Mouse (Mus musculus) hindbrain, embryonic 10.5 days (tissue): Measurements from ENCODE around the gene Ovgp1. TPM values are rescaled to one million over a fixed set of nuclear protein-coding genes. Genes with fewer than 3 reads are reported as not detected.
A peak's percentile ranks its signal among the peaks of the same experiment; 100 is the strongest.
"Not testable (repeated sequence)": the region's sequence is repeated elsewhere in the genome, so short reads cannot be mapped to it uniquely, and the experiment has no call there.

Experiments
- DNase-seq: peaks from one replicate; pipeline ENCODE4 v3.0.0-alpha.2; 2017; ENCODE audit warnings: low spot score
- H3K27ac ChIP-seq: fragments of 300-500 bp; sonication (generic); 2 replicates; pipeline ENCODE4 v1.5.1; 2016; ENCODE audit warnings: mild to moderate bottlenecking, moderate library complexity
- H3K27me3 ChIP-seq: fragments of 300-500 bp; sonication (generic); 2 replicates; pipeline ENCODE4 v1.6.1; 2016; ENCODE audit warnings: mild to moderate bottlenecking; ENCODE audit not compliant: poor library complexity, insufficient read depth, severe bottlenecking
- H3K36me3 ChIP-seq: fragments of 300-500 bp; sonication (generic); 2 replicates; pipeline ENCODE4 v1.6.1; 2016; ENCODE audit warnings: mild to moderate bottlenecking, moderate library complexity
- H3K4me1 ChIP-seq: fragments of 300-500 bp; sonication (generic); replicated peaks from 2 replicates; pipeline ENCODE4 v1.6.1; 2016; ENCODE audit warnings: mild to moderate bottlenecking
- H3K4me3 ChIP-seq: fragments of 300-500 bp; sonication (generic); 2 replicates; pipeline ENCODE4 v1.5.1; 2016; ENCODE audit warnings: mild to moderate bottlenecking, moderate library complexity
- H3K9me3 ChIP-seq: fragments of 300-500 bp; sonication (generic); 2 replicates; pipeline ENCODE4 v1.6.1; 2016; ENCODE audit warnings: mild to moderate bottlenecking, moderate library complexity
- WGBS: fragments of 180-500 bp; shearing (Covaris S2); methylation state at CpG from one replicate; pipeline ENCODE4 v1.1.7; 2016; 5-methylcytosine and 5-hydroxymethylcytosine counted together
- polyA plus RNA-seq: library from polyadenylated mRNA; unstranded; fragments of >200 nt; fragmentation: Nextera tagmentation; extraction: Ambion mirVana; gene quantifications from 2 replicates; pipeline ENCODE4 v1.2.1, GENCODE M21; 2016

Ovgp1 gene
- polyA plus RNA-seq, 1 experiment from 2014 or later, result 1.8 TPM

GRCm38 (mm10) chr3:105958204-105958603 lies 15.3 kb upstream of the Ovgp1 start:
- H3K9me3 ChIP-seq, result no peaks in the 10 kb centered on the region
- WGBS, result 52% methylated on average over 5 of the region's 5 CpGs
- peaks cover 24% of the 10 kb centered on the region for H3K4me1 ChIP-seq
- DNase-seq, result no peak
- H3K27ac ChIP-seq, result peak overlapping the region; percentile 96
- H3K36me3 ChIP-seq, result peaks cover 66% of the 10 kb centered on the region
- peak overlapping the region; percentile 94 for H3K4me3 ChIP-seq
- no peaks in the 10 kb centered on the region for H3K27me3 ChIP-seq

- H3K4me1 ChIP-seq, result peaks cover 24% of the 10 kb centered on the region
- no peaks in the 10 kb centered on the region for H3K9me3 ChIP-seq
- H3K36me3 ChIP-seq, result peaks cover 66% of the 10 kb centered on the region
These were observed 14.4 kb upstream of the Ovgp1 start, which contains the start of gene Wdr77 for GRCm38 (mm10) chr3:105958974-105959580. TSS of gene Wdr77 (plus strand) at chr3:105959369.

DNA sequence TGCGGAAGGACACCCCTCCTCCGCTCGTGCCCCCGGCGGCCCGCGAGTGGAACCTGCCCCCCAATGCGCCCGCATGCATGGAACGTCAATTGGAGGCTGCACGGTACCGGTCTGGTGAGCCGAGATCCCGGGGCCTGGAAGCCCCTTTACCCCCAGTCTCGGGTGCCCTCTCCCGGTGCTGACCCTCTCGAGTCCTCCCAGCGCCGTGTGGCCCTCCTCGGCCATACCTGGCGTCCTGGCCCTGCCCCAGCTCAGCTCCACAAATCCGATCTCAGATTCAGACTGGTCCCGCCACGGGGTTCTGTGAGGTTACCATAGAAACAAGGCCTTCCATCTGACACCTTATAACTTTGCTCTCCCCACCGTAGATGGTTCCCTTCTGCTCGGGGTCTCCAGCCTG lies 13.9 kb upstream of the Ovgp1 start:
- peak overlapping the region; percentile 92 for H3K27ac ChIP-seq
- under 1% methylated on average over 26 of the region's 26 CpGs for WGBS
- peaks cover 24% of the 10 kb centered on the region for H3K4me1 ChIP-seq
- H3K4me3 ChIP-seq, result peak overlapping the region; percentile 94
- no peak for DNase-seq
- peaks cover 66% of the 10 kb centered on the region for H3K36me3 ChIP-seq
- H3K9me3 ChIP-seq, result no peaks in the 10 kb centered on the region
- H3K27me3 ChIP-seq, result no peaks in the 10 kb centered on the region

More at GRCm38 (mm10) chr3:105958974-105959580, 14.4 kb upstream of the Ovgp1 start, which contains the start of gene Wdr77:
- Histone ChIP-seq H3K27me3 (no peaks in the 10 kb centered on the region), H3K27ac (peak within 1 kb of the TSS; percentile 96), H3K4me3 (peak within 1 kb of the TSS; percentile 94)
- WGBS, result under 1% methylated on average over 52 of the region's 52 CpGs
- DNase-seq, result peak; percentile 99

DNA sequence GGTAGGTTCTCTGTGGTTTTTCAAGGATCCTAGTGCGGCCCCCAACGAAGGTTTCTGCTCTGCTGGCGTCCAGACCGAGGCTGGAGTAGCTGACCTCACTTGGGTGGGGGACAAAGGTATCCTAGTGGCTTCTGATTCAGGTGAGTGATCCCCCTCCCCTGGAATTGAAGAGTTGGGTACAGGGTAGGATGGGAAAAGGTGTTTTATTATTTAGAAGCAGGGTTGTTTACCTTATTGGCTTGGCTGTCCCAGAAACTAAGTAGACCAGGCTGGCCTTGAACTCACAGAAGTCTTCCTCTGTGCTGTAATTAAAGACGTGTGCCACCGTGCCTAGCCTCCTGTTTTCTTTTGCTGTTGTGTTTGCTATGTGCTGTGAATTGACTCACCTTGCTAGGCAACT lies 13.5 kb upstream of the Ovgp1 start, which contains the start of gene Atp5f1:
Gene Atp5f1, minus strand, starts transcription at position 101 of the 400 bp plus-strand sequence.
- Histone ChIP-seq H3K27ac (peak within 1 kb of the TSS; percentile 96), H3K4me1 (peaks cover 24% of the 10 kb centered on the region), H3K4me3 (peak within 1 kb of the TSS; percentile 94), H3K36me3 (peaks cover 66% of the 10 kb centered on the region), H3K9me3 (no peaks in the 10 kb centered on the region), H3K27me3 (no peaks in the 10 kb centered on the region)
- no peak for DNase-seq
- WGBS, result 4% methylated on average over 6 of the region's 6 CpGs

- Histone ChIP-seq H3K27ac (no peak overlapping the region), H3K9me3 (no peaks in the 10 kb centered on the region), H3K4me1 (peaks cover 24% of the 10 kb centered on the region), H3K27me3 (no peaks in the 10 kb centered on the region), H3K36me3 (peaks cover 66% of the 10 kb centered on the region), H3K4me3 (peak overlapping the region; percentile 94)
- 93% methylated on average over 2 of the region's 2 CpGs for WGBS
- DNase-seq, result no peak
These were observed 12.8 kb upstream of the Ovgp1 start for GRCm38 (mm10) chr3:105960700-105961099.

DNA sequence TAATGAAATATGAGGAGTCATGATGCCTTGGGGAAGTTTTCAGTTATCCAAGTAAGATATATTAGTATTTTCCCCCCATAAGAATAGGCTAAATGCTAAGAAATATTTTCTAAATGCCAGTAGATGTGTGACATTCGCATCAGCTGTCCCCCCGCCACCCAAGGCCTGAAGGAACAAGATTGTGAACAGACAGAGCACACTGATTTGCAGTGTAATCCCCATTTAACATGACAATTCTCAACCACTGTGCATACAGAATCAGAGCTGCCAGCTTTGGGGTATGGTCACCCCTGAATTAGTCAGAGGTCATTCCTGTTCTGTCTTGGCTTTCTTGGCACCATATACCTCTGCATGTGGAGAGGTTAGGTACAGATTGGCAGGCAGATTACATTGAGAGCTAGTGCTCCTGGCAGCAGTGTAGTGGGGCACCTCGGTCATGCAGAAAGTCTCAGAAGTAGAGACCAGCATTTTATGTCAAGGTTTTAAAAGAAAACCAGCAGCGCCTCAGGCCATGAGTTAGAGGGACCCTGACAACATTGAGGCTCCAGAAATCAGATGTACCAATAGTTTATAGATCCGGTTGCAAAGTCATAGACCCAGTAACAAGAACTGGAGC lies 1.6 kb upstream of the Ovgp1 start:
- Histone ChIP-seq H3K4me3 (no peak overlapping the region), H3K27me3 (no peaks in the 10 kb centered on the region), H3K9me3 (no peaks in the 10 kb centered on the region), H3K27ac (no peak overlapping the region), H3K4me1 (no peaks in the 10 kb centered on the region), H3K36me3 (peaks cover 43% of the 10 kb centered on the region)
- WGBS, result 86% methylated on average over 5 of the region's 5 CpGs
- DNase-seq, result no peak

DNA sequence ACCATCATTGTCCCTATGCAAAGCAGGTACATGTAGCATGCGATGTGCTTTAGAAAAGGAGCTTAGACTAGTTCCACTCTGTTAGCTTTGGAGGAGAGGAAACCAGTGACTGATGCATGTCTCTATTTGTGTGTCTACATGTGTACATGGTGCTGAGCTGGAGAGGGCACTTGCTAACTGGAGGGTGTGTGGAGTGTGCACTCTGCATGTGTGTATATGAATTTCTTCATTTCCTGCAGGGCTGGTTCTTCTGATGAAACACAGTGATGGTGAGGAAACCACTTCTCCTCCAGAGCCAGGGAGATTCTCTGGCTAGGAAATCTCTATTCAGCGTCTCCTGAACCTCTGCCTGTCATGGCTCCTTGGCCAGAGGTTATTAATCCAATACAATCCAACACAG lies 663 bp downstream of the Ovgp1 start:
- Histone ChIP-seq H3K4me3 (no peak overlapping the region), H3K27ac (no peak overlapping the region), H3K4me1 (no peaks in the 10 kb centered on the region), H3K9me3 (no peaks in the 10 kb centered on the region), H3K36me3 (peaks cover 20% of the 10 kb centered on the region), H3K27me3 (no peaks in the 10 kb centered on the region)
- DNase-seq, result no peak
- 92% methylated on average over 2 of the region's 2 CpGs for WGBS

- H3K9me3 ChIP-seq, H3K27ac ChIP-seq, H3K4me1 ChIP-seq, H3K36me3 ChIP-seq, H3K4me3 ChIP-seq, H3K27me3 ChIP-seq, DNase-seq: not testable (repeated sequence)
- WGBS, result 56% methylated on average over 5 of the region's 5 CpGs
These were observed 16.1 kb downstream of the Ovgp1 start for GRCm38 (mm10) chr3:105989611-105990010.

GRCm38 (mm10) chr3:105991653-105992283 lies 18.3 kb downstream of the Ovgp1 start:
- Histone ChIP-seq H3K9me3 (no peaks in the 10 kb centered on the region), H3K36me3 (no peaks in the 10 kb centered on the region), H3K4me3 (no peak overlapping the region), H3K27ac (no peak overlapping the region), H3K27me3 (no peaks in the 10 kb centered on the region), H3K4me1 (no peaks in the 10 kb centered on the region)
- 37% methylated on average over 4 of the region's 4 CpGs for WGBS
- DNase-seq, result peak; percentile 27

GRCm38 (mm10) chr3:105994730-105995129 lies 21.2 kb downstream of the Ovgp1 start:
- H3K27me3 ChIP-seq, result no peaks in the 10 kb centered on the region
- H3K9me3 ChIP-seq, result no peaks in the 10 kb centered on the region
- DNase-seq, result no peak
- H3K27ac ChIP-seq, result no peak overlapping the region
- WGBS, result 83% methylated on average over 2 of the region's 2 CpGs
- no peaks in the 10 kb centered on the region for H3K4me1 ChIP-seq
- H3K36me3 ChIP-seq, result no peaks in the 10 kb centered on the region
- H3K4me3 ChIP-seq, result no peak overlapping the region

DNA sequence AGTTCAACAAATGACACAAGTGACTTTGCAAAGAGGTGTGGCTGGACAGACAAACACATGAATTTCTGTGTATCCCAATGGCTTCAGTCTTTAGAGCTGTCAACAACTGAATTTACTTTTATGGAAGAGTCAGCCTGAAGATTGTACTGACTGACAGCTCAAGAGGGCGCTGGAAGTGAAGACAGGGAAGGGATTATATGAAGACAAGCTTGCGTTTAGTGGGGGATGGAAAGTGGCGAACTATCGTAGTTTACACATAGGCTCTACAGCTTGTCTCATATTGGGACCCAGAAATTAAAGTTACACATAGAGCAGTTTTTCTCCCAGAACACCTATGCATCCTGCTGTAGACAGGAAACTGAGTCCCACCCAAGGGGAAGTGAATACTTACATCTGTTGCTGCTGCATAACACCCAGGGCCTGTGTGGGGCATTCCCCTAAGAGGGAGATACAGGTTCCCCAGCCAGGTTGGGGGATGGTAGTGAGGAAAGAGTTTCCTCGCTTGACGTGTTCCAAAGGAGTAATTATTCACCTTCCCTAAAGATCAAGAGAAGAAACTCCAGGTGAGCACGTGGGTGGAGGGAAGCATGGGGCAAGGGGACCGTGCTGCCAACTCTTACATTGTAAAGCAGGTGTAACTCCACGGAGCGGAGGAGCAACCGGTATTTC lies 27.3 kb downstream of the Ovgp1 start:
- H3K36me3 ChIP-seq, result no peaks in the 10 kb centered on the region
- no peaks in the 10 kb centered on the region for H3K9me3 ChIP-seq
- peaks cover 9% of the 10 kb centered on the region for H3K4me1 ChIP-seq
- H3K27me3 ChIP-seq, result no peaks in the 10 kb centered on the region
- no peak overlapping the region for H3K27ac ChIP-seq
- H3K4me3 ChIP-seq, result peak overlapping the region; percentile 38
- 20% methylated on average over 11 of the region's 11 CpGs for WGBS
- no peak for DNase-seq

DNA sequence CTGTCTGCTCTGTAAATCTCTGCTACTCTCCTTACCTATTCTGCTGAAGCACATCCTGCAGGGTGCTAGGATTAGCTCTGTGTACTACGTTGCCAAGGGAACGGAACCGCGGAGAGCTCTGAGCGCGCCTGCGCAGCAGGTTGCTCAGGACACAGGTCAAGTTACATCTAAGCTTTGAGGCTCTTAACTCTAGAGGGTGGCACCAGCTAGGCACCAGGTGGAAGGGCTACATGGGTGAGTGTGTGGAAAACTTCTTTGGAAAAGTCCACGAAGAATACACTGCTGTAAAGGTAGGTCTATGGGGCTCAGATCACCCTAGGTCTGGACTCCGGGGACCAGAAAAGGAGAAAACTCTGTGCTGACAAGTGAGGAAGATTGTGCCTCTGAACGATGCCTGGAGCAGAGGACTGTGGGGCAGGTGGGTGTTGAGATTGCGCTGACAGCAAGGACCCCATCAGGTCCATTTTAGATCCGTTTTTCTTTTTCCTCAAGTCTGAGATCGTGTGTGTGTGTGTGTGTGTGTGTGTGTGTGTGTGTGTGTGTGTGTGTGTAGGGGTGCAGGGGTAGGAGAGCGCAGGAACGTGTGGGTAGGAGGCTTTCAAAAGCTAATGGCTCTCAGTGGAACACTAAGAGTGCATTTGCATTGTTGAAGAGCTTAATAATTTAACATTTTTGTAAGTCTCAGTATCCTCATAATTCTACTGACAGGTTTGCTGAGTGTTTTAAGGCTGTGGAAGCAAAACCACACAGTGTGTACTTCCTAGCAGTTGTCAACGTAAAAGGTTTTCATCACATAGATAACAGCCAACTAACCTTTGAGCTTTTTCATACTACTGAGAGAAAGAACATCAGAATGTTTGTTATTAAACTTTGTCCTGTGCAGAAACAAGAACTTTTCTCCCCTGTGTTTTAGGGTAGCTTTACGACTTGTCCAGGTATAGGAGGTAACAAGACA lies 28.2 kb downstream of the Ovgp1 start:
- Histone ChIP-seq H3K4me1 (peaks cover 9% of the 10 kb centered on the region), H3K36me3 (no peaks in the 10 kb centered on the region), H3K9me3 (no peaks in the 10 kb centered on the region), H3K27ac (no peak overlapping the region), H3K27me3 (no peaks in the 10 kb centered on the region), H3K4me3 (peak overlapping the region; percentile 38)
- WGBS, result 22% methylated on average over 17 of the region's 17 CpGs
- peak; percentile 68 for DNase-seq
